Mouse (Mus musculus) duodenum, adult 2 months (tissue): Measurements from ENCODE around the gene Dgkq. TPM values are rescaled to one million over a fixed set of nuclear protein-coding genes. Genes with fewer than 3 reads are reported as not detected.

Experiments
- polyA plus RNA-seq: library from polyadenylated mRNA; depleted of rRNA; stranded (reverse); fragments of >200 nt; gene quantifications from 2 replicates; pipeline ENCODE4 v1.2.3, GENCODE M21; 2012; ENCODE audit warnings: low replicate concordance; rRNA removed

Gene Dgkq
- polyA plus RNA-seq, result 38.3 and 49.1 TPM in 2 replicates

GRCm38 (mm10) chr5:108668977-108669936 is at the start of gene Dgkq:
Gene Dgkq, minus strand, starts transcription at chr5:108669672.

GRCm38 (mm10) chr5:108692271-108692670 is 22.8 kb upstream of the Dgkq start, which contains the start of gene Fgfrl1:
Gene Fgfrl1, plus strand, starts transcription at chr5:108692382.

GRCm38 (mm10) chr5:108675251-108675816 is 5.9 kb upstream of the Dgkq start, which contains the start of gene Slc26a1:
Gene Slc26a1, minus strand, starts transcription at chr5:108675569.

GRCm38 (mm10) chr5:108659698-108660631 is 9.5 kb downstream of the Dgkq start, which contains the start of gene Idua:
Gene Idua, plus strand, starts transcription at chr5:108660331.

GRCm38 (mm10) chr5:108629634-108630483 is 39.6 kb downstream of the Dgkq start, which contains the start of the genes Gak and Tmem175:
Gene Gak, minus strand, starts transcription at chr5:108629755.
Gene Tmem175, plus strand, starts transcription at chr5:108629770.

Other genes starting within 250 kb of the Dgkq start
- 53.7 and 61.7 TPM in 2 replicates for gene Atp5k, start 235.2 kb downstream of the Dgkq start, polyA plus RNA-seq
- 5.6 and 8.4 TPM in 2 replicates for gene Mfsd7a, start 220.8 kb downstream of the Dgkq start, polyA plus RNA-seq
- 4.3 and 7.0 TPM in 2 replicates for gene Pcgf3, start 208.4 kb downstream of the Dgkq start, polyA plus RNA-seq
- 0.23 and 0.49 TPM in 2 replicates for gene Cplx1, start 119.6 kb downstream of the Dgkq start, polyA plus RNA-seq
- gene Gak, start 39.9 kb downstream of the Dgkq start, polyA plus RNA-seq, result 93.5 and 109 TPM in 2 replicates
- gene Tmem175, start 39.9 kb downstream of the Dgkq start, polyA plus RNA-seq, result 29.2 and 29.5 TPM in 2 replicates
- gene Idua, start 9.3 kb downstream of the Dgkq start, polyA plus RNA-seq, result 15.6 and 18.3 TPM in 2 replicates
- 0.16 TPM in 1 of 2 replicates, not detected in the other for gene Slc26a1, start 5.9 kb upstream of the Dgkq start, polyA plus RNA-seq
- gene Fgfrl1, start 22.7 kb upstream of the Dgkq start, polyA plus RNA-seq, result 20.7 and 24.4 TPM in 2 replicates
- 0.93 TPM in 1 of 2 replicates, not detected in the other for gene Rnf212, start 105.3 kb upstream of the Dgkq start, polyA plus RNA-seq
- not detected in 2 replicates for gene Tmed11, start 125.7 kb upstream of the Dgkq start, polyA plus RNA-seq
- not detected in 2 replicates for gene Vmn2r8, start 139.2 kb upstream of the Dgkq start, polyA plus RNA-seq
- gene Vmn2r9, start 182.9 kb upstream of the Dgkq start, polyA plus RNA-seq, result not detected in 2 replicates